Mouse (Mus musculus) megakaryocyte-erythroid progenitor cell, adult 5-6 weeks (primary cell): Measurements from ENCODE around the gene Cd24a. TPM values are rescaled to one million over a fixed set of nuclear protein-coding genes. Genes with fewer than 3 reads are reported as not detected.

Experiments used
- ATAC-seq: replicated peaks from 2 replicates; pipeline ENCODE4 v1.8.0; 2016; ENCODE audit warnings: mild to moderate bottlenecking, inconsistent platforms; ENCODE audit not compliant: severe bottlenecking, poor library complexity, low FRiP score, low TSS enrichment
- total RNA-seq, 2 experiments: library from RNA; stranded (forward) in 1 of 2; stranded (reverse) in 1 of 2; fragments of 200-1000, 215-1000 nt in 1 of 2; fragments of >200 nt in 1 of 2; fragmentation: Nextera tagmentation in 1 of 2; gene quantifications; 2 replicates each; pipeline ENCODE4 v1.2.3; 2014 to 2017

Gene Cd24a
- total RNA-seq (2014; fragmentation: Nextera tagmentation), result 709 and 802 TPM in 2 replicates
- total RNA-seq (2017), result 576 and 796 TPM in 2 replicates

DNA sequence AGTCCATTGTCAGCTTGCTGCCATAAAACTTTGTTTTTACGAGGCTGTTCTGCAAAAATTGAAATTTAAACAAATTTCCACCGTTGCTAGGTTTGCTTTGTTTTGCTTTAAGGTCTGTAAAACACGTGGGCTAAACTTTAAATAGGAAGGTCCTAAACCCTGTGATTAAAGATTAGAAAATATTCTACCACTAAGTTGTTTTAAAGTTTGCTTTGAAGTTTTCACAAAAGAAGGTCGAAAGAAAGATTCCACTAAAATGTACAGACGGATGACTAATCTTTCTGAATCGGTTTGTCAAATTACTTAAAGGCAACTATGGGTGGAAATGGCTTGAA is at the start of gene Cd24a:
Cd24a (plus strand) TSS at position 288 of the 335 bp plus-strand sequence.
- no peak for ATAC-seq

DNA sequence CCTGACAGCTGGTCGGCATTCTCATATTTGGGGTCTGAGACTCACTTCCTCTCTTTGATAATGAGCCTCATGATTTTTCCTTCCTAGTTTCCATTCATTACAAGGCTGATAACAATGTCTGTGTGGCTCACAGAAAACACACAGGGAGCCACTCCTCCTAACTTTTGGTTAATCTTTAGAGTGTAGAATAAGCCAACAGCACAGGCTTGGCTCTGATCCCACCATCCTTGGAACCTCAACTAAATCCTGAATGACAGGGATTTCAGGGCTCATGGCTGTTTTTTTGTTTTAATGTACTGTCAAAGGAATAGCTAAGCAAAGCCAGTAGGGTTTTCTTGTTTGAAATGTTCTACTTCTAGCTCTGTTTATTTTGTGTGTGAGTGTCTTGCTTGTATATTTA is 43.7 kb upstream of the Cd24a start:
- no peak for ATAC-seq

DNA sequence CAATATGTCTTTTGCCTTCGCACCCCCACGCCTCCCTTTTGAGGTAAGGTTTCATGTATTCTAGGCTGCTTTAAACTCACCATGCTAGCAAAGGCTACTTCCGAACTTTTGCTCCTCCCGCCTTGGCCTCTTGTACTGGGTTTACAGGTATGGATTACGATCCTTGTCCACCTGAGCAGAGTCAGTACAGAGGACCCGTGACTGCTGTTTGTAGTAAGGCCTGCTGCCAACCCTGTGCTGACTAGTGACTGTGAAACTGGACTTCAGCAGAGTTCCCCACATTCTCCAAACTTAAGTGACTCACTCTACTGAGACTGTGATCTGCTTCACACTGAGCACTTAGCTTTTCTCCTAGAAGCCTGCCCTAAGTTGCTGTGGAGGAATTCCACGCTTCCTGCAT is 40.4 kb upstream of the Cd24a start:
- ATAC-seq, result no peak

DNA sequence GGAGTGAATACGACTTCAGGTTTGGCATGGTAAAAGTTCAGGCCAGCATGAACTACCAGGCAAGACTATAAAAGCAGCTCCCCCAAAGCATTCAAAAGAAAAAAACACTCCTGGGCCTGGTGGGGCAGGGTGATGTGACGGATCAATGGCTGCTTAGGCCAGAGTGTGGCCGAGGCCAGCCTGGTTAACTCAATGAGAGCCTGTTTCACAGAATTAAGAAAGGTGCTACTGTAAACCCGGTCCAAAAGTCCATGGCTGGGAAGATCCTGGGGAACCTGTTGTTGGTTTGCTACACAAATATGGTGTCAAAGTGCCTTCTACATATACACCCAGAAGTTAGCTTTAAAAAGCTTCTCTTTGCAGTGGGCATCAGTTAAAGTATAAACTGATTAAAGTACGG is 39.3 kb upstream of the Cd24a start:
- ATAC-seq, result no peak

DNA sequence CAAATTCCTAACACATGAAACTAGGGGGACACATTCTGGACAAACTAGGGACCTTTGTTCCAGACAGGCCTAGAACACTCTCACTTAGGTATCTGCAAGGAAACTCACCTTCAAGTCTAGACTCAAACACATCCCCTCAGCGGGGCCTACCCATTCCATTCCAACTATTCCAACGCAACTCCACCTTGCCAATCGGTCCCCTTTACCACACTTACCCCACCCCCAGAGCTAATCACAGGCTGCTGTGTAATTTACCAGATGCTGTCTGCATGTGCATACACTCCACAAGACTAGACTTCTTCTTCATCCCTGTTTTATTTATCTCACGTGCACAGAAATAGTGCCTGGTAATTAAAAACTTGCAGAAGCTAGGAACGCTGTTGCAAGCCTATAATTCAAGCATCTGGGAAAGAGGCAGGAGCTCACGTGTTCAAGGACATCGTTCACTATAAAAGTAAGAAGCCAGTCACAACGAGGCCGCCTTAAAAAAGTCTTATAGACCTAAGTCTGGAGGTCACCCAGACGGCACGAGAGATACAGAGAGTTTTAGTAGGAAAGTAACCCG is 38.3 kb upstream of the Cd24a start:
- no peak for ATAC-seq

DNA sequence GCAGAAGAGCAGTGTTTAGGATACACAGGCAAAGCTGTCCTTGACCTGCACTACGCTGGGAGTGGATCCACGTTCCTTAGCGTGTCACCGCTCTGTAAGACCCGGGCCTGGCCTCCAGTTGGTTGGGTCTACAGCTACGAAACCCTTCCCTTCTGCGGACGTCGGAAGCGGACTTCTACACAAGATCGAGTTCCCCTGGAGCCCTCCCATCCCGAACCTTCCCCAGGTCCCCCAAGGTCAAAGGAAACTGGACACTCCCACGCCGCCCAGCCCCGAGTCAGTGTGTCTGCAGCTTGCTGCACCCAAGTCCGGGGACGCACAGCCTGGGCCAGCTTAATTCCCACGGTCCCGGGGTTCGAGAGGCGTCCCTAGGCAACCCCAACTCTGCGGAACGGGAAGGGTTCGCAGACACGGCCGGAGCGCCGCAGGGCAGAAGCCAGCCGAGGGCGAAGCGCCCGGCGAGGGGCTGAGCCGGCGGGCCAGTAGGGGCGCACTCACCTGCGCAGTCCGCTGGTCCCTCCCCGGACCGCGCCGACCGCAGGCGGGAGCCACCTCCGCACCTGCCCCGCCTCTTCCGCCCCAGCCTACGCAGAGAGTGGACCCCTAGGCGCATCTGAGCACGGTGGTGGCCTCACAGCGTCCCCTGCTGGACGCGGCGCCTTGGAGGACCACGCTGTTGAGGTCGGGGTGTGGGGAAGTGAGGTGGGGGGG is 37.5 kb upstream of the Cd24a start, which contains the start of gene 1700021F05Rik:
1700021F05Rik (minus strand) TSS at position 553 of the 711 bp plus-strand sequence.
- ATAC-seq, result peak; percentile 97

DNA sequence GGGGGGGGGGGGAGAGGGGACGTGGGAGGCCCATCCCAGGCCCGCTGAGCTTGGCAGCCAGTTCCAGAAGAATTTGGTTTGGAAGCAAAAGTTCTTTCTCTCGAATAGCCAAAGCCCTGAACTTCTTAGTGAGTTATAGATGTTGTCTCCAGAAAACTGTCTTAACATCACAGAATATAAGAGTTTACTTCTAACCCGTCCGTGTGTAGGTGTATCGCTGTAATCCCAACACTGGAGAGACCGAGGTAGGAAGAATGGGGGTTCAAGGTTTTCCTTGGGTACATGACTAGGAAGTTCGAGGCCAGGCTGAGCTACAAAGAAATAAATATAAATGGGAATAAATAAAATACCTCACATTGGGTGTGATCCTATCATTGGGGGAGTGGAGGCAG is 36.9 kb upstream of the Cd24a start:
- ATAC-seq, result no peak

DNA sequence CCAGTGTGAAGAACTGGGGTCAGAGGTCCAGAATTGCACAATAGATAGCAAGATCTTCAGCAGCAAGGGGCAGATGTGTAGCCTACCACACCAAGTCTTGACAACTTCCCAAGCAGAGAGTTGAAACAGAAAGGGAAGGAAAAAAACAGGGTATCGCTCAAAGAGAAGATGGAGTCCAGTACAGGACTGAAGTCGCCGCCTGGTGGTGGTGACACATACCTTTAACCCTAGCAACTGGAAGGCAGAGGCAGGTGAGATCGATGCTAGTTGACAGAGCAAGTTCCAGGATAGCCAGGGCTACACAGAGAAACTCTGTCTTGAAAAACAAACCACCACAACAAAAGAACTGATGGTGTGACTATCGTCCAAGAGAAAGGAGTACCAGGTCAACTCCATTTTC is 28.7 kb upstream of the Cd24a start:
- no peak for ATAC-seq

DNA sequence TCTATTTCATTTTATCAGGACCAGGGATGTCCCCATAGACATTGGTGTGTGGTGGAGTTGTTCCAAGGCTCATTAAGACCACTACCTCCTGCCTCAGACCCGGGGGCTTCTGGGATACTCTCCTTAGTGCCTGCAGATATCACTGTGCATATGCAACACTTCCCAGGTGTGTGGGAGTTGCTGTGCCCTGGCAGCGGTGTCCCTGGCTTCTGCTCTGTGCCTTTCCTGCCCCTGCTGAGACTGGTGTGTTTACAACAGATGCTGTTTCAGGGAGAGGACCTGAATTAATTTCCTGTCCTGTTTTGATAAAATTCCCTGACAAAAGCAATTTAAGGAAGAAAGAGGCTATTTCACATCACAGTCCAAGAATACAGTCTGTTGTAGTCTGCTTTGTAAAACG is 27.2 kb upstream of the Cd24a start:
- no peak for ATAC-seq

DNA sequence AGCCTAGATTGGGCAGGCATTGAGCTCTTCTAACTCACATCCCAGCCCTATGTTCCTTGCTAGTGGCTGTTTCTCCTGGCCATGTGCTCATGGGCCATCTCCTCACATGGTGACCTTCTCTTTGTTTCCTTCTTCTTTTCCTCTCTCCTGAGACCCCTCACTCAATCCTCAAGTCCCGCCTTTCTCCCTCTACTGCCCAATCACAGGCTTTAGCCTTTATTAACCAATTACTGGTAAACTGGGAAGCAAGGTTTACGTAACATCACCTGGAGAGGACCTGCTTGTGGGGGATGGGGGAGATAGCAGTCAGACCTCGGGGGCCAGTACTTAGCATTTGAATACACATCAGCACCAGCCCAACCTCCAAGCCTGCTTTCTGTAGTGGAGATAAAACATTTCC is 26.7 kb upstream of the Cd24a start:
- no peak for ATAC-seq

DNA sequence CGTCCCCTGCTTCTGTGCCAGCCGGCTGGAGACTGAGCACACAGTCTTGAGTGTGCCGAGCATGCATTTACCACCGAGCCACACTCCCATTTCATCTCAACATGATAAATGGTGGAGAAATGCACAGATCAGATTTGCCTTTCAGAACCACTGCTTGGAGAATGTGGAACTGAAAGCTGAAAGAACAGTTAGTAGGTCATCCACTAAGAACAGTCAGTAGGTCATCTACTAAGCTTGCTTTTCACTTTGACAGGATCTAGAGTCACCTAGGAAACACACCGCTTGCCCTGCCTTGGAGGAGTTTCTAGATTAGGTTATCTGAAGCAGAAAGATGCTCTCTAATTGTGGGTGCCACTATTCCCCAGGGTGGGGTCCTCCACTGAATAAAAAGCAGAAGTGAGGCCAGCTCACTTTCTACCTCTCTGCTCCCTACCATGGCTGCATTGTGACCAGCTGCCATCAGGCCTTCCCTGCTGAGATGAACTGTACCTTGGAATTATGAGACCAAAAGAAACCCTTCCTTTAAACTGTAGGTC is 20.4 kb upstream of the Cd24a start:
- ATAC-seq, result no peak

DNA sequence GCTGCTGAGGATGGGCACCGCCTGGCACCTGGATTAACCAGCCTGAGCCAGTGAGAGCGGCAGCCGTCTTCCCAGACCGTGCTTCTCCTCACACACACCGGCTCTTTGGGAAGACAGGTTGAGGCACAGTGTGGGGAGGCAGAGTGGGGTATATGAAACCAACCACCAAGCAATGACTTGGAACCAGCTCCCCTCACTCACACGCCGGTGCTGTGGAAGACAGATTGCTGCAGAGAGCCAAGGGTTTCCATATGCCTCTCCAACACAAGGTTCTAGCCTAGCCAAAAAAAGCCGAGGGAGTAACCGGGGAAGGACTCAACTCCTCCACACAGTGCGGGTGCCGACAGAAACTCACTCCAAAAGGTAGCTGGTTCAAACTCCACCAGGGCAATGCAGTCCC is 18.8 kb upstream of the Cd24a start:
- no peak for ATAC-seq

DNA sequence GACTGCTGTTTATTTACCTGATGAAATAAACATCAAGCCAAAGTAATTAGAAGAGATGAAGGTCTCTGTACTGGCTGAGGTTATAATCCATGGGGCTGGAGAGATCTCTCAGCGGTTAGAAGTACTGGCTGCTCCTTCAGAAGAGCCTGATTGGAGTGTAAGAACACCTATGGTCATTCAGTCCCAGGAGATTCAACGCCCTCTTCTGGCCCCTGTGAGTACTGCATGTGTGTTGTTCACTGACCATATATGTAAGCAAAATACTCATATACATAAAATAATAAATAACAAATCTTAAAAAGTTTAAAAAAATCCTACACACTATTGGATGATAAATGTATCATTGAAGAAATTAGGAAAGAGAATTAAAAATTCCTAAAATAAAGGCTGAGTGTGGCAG is 17.3 kb upstream of the Cd24a start:
- ATAC-seq, result no peak

DNA sequence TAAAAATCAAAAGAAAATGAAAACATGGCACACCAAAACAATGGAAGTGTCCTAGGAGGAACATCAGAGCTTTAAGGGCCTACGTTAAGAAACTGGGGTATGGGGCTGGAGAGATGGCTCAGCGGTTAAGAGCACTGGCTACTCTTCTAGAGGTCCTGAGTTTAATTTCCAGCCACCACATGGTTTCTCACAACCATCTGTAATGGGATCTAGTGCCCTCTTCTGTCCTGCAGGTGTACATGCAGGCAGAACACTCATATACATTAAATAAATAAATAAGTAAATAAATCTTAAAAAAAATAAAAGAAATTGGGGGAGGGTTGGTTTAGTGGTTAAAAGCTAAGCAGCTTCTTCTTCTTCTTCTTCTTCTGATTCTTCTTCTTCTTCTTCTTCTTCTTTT is 16.8 kb upstream of the Cd24a start:
- ATAC-seq, result no peak

DNA sequence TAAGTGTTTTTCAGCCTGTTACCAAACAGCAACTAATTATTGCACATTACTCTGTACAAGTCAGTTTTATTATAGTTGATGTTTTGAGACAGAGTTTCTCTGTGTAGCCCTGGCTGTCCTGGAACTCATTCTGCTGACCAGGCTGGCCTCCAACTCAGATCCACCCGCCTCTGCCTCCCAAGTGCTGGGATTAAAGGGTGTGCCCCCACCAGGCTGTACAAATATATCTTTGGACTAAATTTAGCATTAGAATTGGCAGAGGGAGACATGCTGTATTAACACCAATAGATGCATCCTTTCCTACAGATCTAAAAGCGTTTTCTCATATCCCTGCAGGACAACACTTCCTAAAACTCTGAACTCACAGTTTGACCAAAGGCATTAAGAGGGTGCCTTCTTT is 3.7 kb upstream of the Cd24a start:
- no peak for ATAC-seq

DNA sequence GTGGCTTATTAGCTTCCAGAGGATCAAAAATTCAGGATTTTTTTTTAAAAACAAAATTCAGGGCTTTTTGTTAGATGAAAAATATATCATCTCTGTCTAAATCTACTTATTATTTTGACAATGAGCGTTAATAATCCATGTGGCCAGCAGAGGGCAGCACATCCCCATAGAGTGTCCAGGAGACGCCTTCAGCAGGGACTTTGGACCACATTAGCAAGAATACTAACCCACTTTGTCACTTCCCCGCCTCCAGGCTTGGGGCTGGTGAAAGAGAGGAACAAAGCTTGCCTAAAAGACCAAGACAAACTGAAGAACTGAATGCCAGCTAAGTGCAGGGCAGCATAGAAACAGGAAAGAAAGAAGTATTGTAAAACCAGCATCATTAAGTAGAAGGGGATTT is 3.1 kb upstream of the Cd24a start:
- ATAC-seq, result no peak

DNA sequence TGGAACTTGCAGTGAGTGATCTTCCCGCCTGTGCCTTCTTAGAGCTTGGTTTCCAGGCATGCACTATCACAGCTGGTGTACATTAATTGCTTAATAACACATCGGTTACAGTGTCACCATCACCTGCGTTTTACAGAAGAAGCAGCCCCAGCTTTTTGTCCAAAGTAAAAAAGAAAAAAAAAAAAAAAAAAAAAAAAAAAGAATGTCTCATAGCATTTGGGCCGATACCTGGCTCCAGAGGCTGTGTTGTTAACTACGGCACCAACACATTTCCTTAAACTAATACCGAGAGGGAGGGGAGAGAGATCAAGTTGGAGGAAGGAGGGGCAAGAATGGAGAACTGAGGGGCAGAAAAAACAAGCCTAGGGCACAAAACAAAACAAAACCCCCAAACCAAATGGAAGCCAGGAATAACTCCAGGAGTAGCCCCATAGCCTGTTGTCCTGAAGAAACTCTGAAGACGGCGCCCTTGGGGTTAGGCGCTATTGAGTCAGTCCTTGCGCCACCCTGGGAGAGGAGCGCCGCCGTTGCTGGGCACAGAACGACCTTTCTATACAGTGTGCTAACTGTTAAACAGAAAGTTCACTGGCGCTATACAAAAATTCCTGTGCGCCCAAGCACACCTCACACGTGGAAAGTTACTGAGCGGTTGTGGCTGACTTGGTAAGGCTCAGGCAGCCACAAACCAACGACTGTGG is 636 bp upstream of the Cd24a start:
- peak; percentile 4; the same call in 1 of the 2 replicates for ATAC-seq

DNA sequence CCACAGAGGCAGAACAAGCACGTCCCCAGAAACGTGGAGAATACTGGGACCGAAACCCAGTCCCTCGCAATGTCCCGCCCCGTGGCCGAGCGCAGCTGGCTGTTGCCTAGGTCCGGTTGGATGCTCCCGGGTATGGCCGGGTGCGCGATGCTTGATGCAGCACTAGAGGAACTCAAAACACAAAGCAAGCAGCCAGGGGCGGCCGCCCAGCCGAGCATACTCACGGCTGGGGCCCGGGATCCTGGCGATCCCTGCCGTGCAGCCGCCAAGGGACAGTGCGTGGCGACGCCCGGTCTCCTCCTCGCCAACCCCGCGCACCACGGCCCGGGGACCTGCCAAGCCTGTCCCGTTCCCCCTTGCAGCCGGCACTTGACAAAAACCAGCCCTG is 276 bp downstream of the Cd24a start:
- ATAC-seq, result peak; percentile 25

DNA sequence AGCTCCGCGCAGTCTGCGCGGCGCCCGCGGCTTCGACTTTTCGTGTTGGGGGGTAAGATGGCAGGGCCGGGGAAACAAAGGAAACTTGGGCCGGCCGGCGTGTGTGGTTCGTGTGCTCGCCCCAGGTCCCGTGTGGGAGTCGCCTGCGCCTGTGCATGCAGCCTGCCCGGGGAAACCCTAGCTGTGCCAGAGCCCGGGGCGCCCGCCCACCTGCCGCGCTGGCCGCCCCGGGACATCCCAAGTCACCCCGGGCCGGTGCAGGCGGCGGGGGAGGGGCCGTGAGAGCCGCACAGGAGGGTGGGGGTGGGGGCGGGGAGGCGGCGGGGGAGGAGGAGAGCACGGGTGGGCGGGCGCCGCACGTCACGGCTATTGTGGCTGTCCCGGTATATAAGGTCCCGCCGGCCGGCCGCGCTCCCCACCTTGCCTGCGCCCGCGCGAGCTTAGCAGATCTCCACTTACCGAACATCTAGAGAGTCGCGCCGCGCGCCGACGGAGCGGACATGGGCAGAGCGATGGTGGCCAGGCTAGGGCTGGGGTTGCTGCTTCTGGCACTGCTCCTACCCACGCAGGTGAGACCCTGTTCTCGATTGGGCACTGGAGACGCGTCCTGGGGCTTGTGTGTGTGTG is 783 bp downstream of the Cd24a start:
- peak; percentile 62 for ATAC-seq
